Mouse (Mus musculus) erythroblast, embryonic 14.5 days (primary cell): Measurements from ENCODE around the gene Rhobtb1. TPM values are rescaled to one million over a fixed set of nuclear protein-coding genes. Genes with fewer than 3 reads are reported as not detected.

Experiments
- H3K27me3 ChIP-seq: 2 replicates; pipeline ENCODE4 v1.6.1; 2012; ENCODE audit warnings: inconsistent platforms; ENCODE audit not compliant: control insufficient read depth
- H3K36me3 ChIP-seq: 2 replicates; pipeline ENCODE4 v1.6.1; 2012; ENCODE audit warnings: mild to moderate bottlenecking, inconsistent platforms; ENCODE audit not compliant: control insufficient read depth
- H3K4me1 ChIP-seq: 2 replicates; pipeline ENCODE4 v1.6.1; 2012; ENCODE audit warnings: inconsistent platforms; ENCODE audit not compliant: control insufficient read depth
- H3K4me3 ChIP-seq: replicated peaks from 2 replicates; pipeline ENCODE3; 2012; ENCODE audit warnings: moderate library complexity, mild to moderate bottlenecking, inconsistent platforms
- H3K9me3 ChIP-seq: 2 replicates; pipeline ENCODE4 v1.6.1; 2012; ENCODE audit warnings: low read length, inconsistent platforms, mixed read lengths; ENCODE audit not compliant: control insufficient read depth
- GATA1 ChIP-seq: IDR thresholded peaks from 2 replicates; pipeline ENCODE4 v1.6.1; 2012; ENCODE audit warnings: low read length, inconsistent platforms, mixed read lengths
- TAL1 ChIP-seq: IDR thresholded peaks from 3 replicates; pipeline ENCODE4 v1.6.1; 2012; ENCODE audit warnings: low read length, inconsistent platforms, mixed read lengths
- polyA plus RNA-seq: library from polyadenylated mRNA; stranded (reverse); fragments of >175 nt; gene quantifications from 2 replicates; pipeline ENCODE4 v1.2.3, GENCODE M21; 2012

The Rhobtb1 gene
- polyA plus RNA-seq, 1 experiment: 0.03 TPM

- no peaks in the 10 kb centered on the region; the same call in 1 of the 2 replicates for H3K36me3 ChIP-seq
- no peak overlapping the region for H3K4me3 ChIP-seq
Measured at GRCm38 (mm10) chr10:69245906-69246668, 94.9 kb downstream of the Rhobtb1 start.

GRCm38 (mm10) chr10:69246762-69247161 lies 95.5 kb downstream of the Rhobtb1 start:
- no peak for TF ChIP-seq TAL1
- TF ChIP-seq GATA1: no peak
- Histone ChIP-seq H3K4me3 (no peak overlapping the region), H3K27me3 (no peaks in the 10 kb centered on the region), H3K9me3 (no peaks in the 10 kb centered on the region), H3K36me3 (no peaks in the 10 kb centered on the region; the same call in 1 of the 2 replicates), H3K4me1 (no peaks in the 10 kb centered on the region)

More at GRCm38 (mm10) chr10:69245906-69246668, 94.9 kb downstream of the Rhobtb1 start:
- Histone ChIP-seq H3K27me3 (no peaks in the 10 kb centered on the region), H3K9me3 (no peaks in the 10 kb centered on the region), H3K4me1 (no peaks in the 10 kb centered on the region)
- TF ChIP-seq GATA1 (no peak), TAL1 (no peak)

DNA sequence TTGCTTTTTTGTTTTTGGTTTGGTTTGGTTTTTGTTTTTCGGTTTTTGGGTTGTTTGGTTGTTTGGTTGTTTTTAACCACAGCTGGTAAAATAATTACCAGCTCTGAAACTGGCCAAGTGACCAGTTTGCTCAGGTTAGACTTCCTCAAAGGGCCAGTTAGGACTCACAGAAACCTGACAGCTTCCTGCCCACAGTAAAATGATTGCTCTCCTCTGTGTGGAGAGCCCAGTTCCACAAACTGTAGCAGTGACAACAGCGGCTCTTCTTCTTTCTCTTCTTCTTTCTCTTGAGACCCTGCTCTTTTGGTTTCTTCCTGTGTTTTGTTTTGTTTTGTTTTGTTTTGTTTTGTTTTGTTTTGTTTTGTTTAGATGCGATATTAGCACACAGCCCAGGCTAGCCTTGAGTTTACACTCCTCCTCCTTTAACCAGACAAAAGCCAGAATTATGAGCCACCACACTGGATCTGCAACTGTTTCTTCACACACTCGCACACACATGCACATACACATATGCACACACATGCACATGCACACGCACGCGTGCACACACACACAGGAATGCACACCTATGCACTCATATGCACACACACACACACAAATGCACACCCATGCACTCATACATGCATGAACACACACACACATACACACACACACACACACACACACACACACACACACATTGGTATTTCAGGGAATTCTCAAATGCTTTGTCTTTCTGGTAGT lies 96.2 kb downstream of the Rhobtb1 start:
- no peaks in the 10 kb centered on the region; the same call in 1 of the 2 replicates for H3K36me3 ChIP-seq
- H3K9me3 ChIP-seq: no peaks in the 10 kb centered on the region
- H3K4me1 ChIP-seq: no peaks in the 10 kb centered on the region
- TF ChIP-seq TAL1: no peak
- TF ChIP-seq GATA1: no peak
- no peaks in the 10 kb centered on the region for H3K27me3 ChIP-seq
- no peak overlapping the region for H3K4me3 ChIP-seq

GRCm38 (mm10) chr10:69248261-69249160 lies 97.3 kb downstream of the Rhobtb1 start:
- H3K27me3 ChIP-seq: no peaks in the 10 kb centered on the region
- no peak overlapping the region for H3K4me3 ChIP-seq
- no peaks in the 10 kb centered on the region; the same call in 1 of the 2 replicates for H3K36me3 ChIP-seq
- TF ChIP-seq GATA1 (no peak), TAL1 (no peak)
- no peaks in the 10 kb centered on the region for H3K4me1 ChIP-seq
- no peaks in the 10 kb centered on the region for H3K9me3 ChIP-seq

GRCm38 (mm10) chr10:69251254-69251653 lies 100.0 kb downstream of the Rhobtb1 start:
- H3K4me3 ChIP-seq: no peak overlapping the region
- H3K9me3 ChIP-seq: no peaks in the 10 kb centered on the region
- no peaks in the 10 kb centered on the region for H3K27me3 ChIP-seq
- peaks cover 2% of the 10 kb centered on the region for H3K4me1 ChIP-seq
- no peaks in the 10 kb centered on the region; the same call in 1 of the 2 replicates for H3K36me3 ChIP-seq
- TF ChIP-seq TAL1 (no peak), GATA1 (no peak)

- H3K27me3 ChIP-seq: no peaks in the 10 kb centered on the region
- TF ChIP-seq GATA1 (no peak), TAL1 (no peak)
- peaks cover 2% of the 10 kb centered on the region for H3K4me1 ChIP-seq
- no peaks in the 10 kb centered on the region; the same call in 1 of the 2 replicates for H3K36me3 ChIP-seq
- no peak overlapping the region for H3K4me3 ChIP-seq
- no peaks in the 10 kb centered on the region for H3K9me3 ChIP-seq
Measured at GRCm38 (mm10) chr10:69252112-69253074, 101.2 kb downstream of the Rhobtb1 start.

DNA sequence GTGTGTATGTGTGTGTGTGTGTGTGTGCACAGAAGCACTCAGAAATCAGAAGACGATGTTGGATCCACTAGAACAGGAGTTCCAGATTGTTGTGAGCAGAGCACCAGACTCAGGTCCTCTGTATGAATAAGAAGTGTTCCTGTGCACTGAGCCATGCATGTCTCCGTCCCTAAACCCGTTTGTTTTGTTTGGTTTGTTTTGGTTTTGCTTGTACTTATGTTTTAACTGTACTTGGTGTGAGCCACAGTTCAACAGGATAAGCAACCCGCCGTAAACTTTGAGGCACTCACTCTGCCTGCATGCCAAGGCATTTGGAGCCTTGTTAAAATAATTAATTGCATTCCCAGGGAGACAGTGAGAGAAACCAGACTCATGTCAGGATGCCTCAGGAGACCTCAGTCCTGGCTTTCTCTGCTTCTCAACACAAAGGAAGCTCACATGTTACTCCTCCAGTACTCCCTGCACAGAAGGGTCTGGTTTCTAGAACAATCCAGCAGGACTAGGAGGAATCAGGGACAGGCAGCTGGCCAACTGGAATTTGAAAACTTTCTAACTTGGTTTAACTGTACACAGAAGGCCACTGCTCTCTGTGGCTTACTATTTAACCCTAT lies 101.9 kb downstream of the Rhobtb1 start:
- H3K9me3 ChIP-seq: no peaks in the 10 kb centered on the region
- no peaks in the 10 kb centered on the region; the same call in 1 of the 2 replicates for H3K36me3 ChIP-seq
- no peak for TF ChIP-seq GATA1
- TF ChIP-seq TAL1: no peak
- no peak overlapping the region for H3K4me3 ChIP-seq
- H3K27me3 ChIP-seq: no peaks in the 10 kb centered on the region
- H3K4me1 ChIP-seq: peaks cover 2% of the 10 kb centered on the region
